Mouse (Mus musculus) heart, embryonic 15.5 days (tissue): ENCODE measurements around the gene Mindy3. TPM values are rescaled to one million over a fixed set of nuclear protein-coding genes. Genes with fewer than 3 reads are reported as not detected.

Experiments
- ATAC-seq: fragments of 200-750 bp; cut with Nextera tagmentation; replicated peaks from 2 replicates; pipeline ENCODE4 v1.8.0; 2017; ENCODE audit warnings: low read depth, moderate TSS enrichment; ENCODE audit not compliant: insufficient number of reproducible peaks, insufficient read depth, low FRiP score
- H3K27ac ChIP-seq: fragments of 300-500 bp; sonication (generic); 2 replicates; pipeline ENCODE4 v1.5.1; 2015; ENCODE audit warnings: mild to moderate bottlenecking, inconsistent platforms
- H3K27me3 ChIP-seq: fragments of 300-500 bp; sonication (generic); 2 replicates; pipeline ENCODE4 v1.6.1; 2015; ENCODE audit warnings: inconsistent platforms
- H3K36me3 ChIP-seq: fragments of 300-500 bp; sonication (generic); 2 replicates; pipeline ENCODE4 v1.6.1; 2015; ENCODE audit warnings: mild to moderate bottlenecking, inconsistent platforms
- H3K4me1 ChIP-seq: fragments of 300-500 bp; sonication (generic); replicated peaks from 2 replicates; pipeline ENCODE4 v1.6.1; 2015; ENCODE audit warnings: inconsistent platforms
- H3K4me2 ChIP-seq: fragments of 300-500 bp; sonication (generic); 2 replicates; pipeline ENCODE4 v1.6.1; 2015; ENCODE audit warnings: inconsistent platforms, mild to moderate bottlenecking, moderate library complexity
- H3K4me3 ChIP-seq: fragments of 300-500 bp; sonication (generic); 2 replicates; pipeline ENCODE4 v1.5.1; 2015; ENCODE audit warnings: mild to moderate bottlenecking, inconsistent platforms
- H3K9ac ChIP-seq: fragments of 300-500 bp; sonication (generic); 2 replicates; pipeline ENCODE4 v1.6.1; 2015; ENCODE audit warnings: mild to moderate bottlenecking, inconsistent platforms
- H3K9me3 ChIP-seq: fragments of 300-500 bp; sonication (generic); replicated peaks from 2 replicates; pipeline ENCODE4 v1.6.1; 2016; ENCODE audit warnings: inconsistent platforms
- WGBS: fragments of 180-500 bp; shearing (Covaris S2); methylation state at CpG from one replicate; pipeline ENCODE4 v1.1.7; 2015; ENCODE audit warnings: mixed read lengths; 5-methylcytosine and 5-hydroxymethylcytosine counted together
- polyA plus RNA-seq: library from polyadenylated mRNA; unstranded; fragments of >200 nt; fragmentation: Nextera tagmentation; extraction: Ambion mirVana; gene quantifications from 2 replicates; pipeline ENCODE4 v1.2.1, GENCODE M21; 2015

The Mindy3 gene
- polyA plus RNA-seq, 1 experiment from 2014 or later: 23.8 TPM

- H3K9ac ChIP-seq: no peak overlapping the region
- peak overlapping the region; percentile 21; the same call in 1 of the 2 replicates for H3K27ac ChIP-seq
- H3K4me2 ChIP-seq: peak overlapping the region; percentile 58
- H3K4me1 ChIP-seq: peaks cover 20% of the 10 kb centered on the region
- H3K9me3 ChIP-seq: no peaks in the 10 kb centered on the region
- H3K36me3 ChIP-seq: no peaks in the 10 kb centered on the region
- WGBS: 16% methylated on average over 10 of the region's 10 CpGs
- no peak for ATAC-seq
- no peaks in the 10 kb centered on the region for H3K27me3 ChIP-seq
- peak overlapping the region; percentile 38 for H3K4me3 ChIP-seq
Measured at GRCm38 (mm10) chr2:12327216-12327615, 92.1 kb downstream of the Mindy3 start.

- Histone ChIP-seq H3K9me3 (no peaks in the 10 kb centered on the region), H3K9ac (no peak overlapping the region), H3K27ac (peak overlapping the region; percentile 64), H3K36me3 (no peaks in the 10 kb centered on the region), H3K4me1 (peaks cover 20% of the 10 kb centered on the region), H3K4me3 (no peak overlapping the region), H3K27me3 (no peaks in the 10 kb centered on the region), H3K4me2 (no peak overlapping the region)
- 76% methylated on average over 2 of the region's 2 CpGs for WGBS
- ATAC-seq: no peak
Measured at GRCm38 (mm10) chr2:12325868-12326267, 93.4 kb downstream of the Mindy3 start.

- 30% methylated on average over 6 of the region's 6 CpGs for WGBS
- ATAC-seq: peak; percentile 84
Measured at GRCm38 (mm10) chr2:12325417-12325816, 93.9 kb downstream of the Mindy3 start.

GRCm38 (mm10) chr2:12320914-12321313 lies 98.4 kb downstream of the Mindy3 start:
- Histone ChIP-seq H3K4me1 (no peaks in the 10 kb centered on the region; the same call in none of the 2 replicates), H3K9ac (no peak overlapping the region), H3K4me2 (no peak overlapping the region), H3K36me3 (no peaks in the 10 kb centered on the region), H3K4me3 (no peak overlapping the region), H3K27ac (no peak overlapping the region), H3K9me3 (no peaks in the 10 kb centered on the region), H3K27me3 (no peaks in the 10 kb centered on the region)
- 62% methylated on average over 4 of the region's 4 CpGs for WGBS
- ATAC-seq: no peak

More at GRCm38 (mm10) chr2:12325417-12325816, 93.9 kb downstream of the Mindy3 start:
- Histone ChIP-seq H3K36me3 (no peaks in the 10 kb centered on the region), H3K4me1 (peaks cover 20% of the 10 kb centered on the region), H3K4me3 (no peak overlapping the region), H3K27me3 (no peaks in the 10 kb centered on the region), H3K9me3 (no peaks in the 10 kb centered on the region), H3K27ac (peak overlapping the region; percentile 64), H3K4me2 (no peak overlapping the region), H3K9ac (no peak overlapping the region)

GRCm38 (mm10) chr2:12318715-12319114 lies 100.6 kb downstream of the Mindy3 start:
- no peaks in the 10 kb centered on the region for H3K9me3 ChIP-seq
- no peaks in the 10 kb centered on the region for H3K4me1 ChIP-seq
- ATAC-seq: no peak
- H3K36me3 ChIP-seq: no peaks in the 10 kb centered on the region
- H3K9ac ChIP-seq: no peak overlapping the region
- H3K27me3 ChIP-seq: no peaks in the 10 kb centered on the region
- no peak overlapping the region for H3K27ac ChIP-seq
- H3K4me3 ChIP-seq: no peak overlapping the region
- WGBS: 83% methylated on average over 3 of the region's 3 CpGs
- no peak overlapping the region for H3K4me2 ChIP-seq

- Histone ChIP-seq H3K27ac (0 out of 2 replicates have a peak overlapping the region, but pooled peaks have one; percentile 12), H3K27me3 (no peaks in the 10 kb centered on the region), H3K4me3 (no peak overlapping the region), H3K9ac (no peak overlapping the region), H3K36me3 (no peaks in the 10 kb centered on the region), H3K4me1 (no peaks in the 10 kb centered on the region), H3K9me3 (no peaks in the 10 kb centered on the region), H3K4me2 (no peak overlapping the region)
- no peak for ATAC-seq
- 82% methylated on average over 4 of the region's 4 CpGs for WGBS
Measured at GRCm38 (mm10) chr2:12318036-12318435, 101.2 kb downstream of the Mindy3 start.

- 70% methylated on average over 5 of the region's 5 CpGs for WGBS
- Histone ChIP-seq H3K9ac (no peak overlapping the region), H3K9me3 (no peaks in the 10 kb centered on the region), H3K4me1 (no peaks in the 10 kb centered on the region), H3K27me3 (no peaks in the 10 kb centered on the region), H3K4me2 (no peak overlapping the region), H3K36me3 (no peaks in the 10 kb centered on the region), H3K27ac (no peak overlapping the region), H3K4me3 (no peak overlapping the region)
- ATAC-seq: no peak; the same call in 1 of the 2 replicates
Measured at GRCm38 (mm10) chr2:12317343-12317742, 101.9 kb downstream of the Mindy3 start.

GRCm38 (mm10) chr2:12316361-12316760 lies 102.9 kb downstream of the Mindy3 start:
- 0 out of 2 replicates have a peak, but pooled peaks have one; percentile 47 for ATAC-seq
- H3K27me3 ChIP-seq: no peaks in the 10 kb centered on the region
- no peak overlapping the region for H3K27ac ChIP-seq
- no peaks in the 10 kb centered on the region for H3K4me1 ChIP-seq
- 33% methylated on average over 7 of the region's 7 CpGs for WGBS
- peak overlapping the region; percentile 2; the same call in 1 of the 2 replicates for H3K4me2 ChIP-seq
- no peaks in the 10 kb centered on the region for H3K36me3 ChIP-seq
- no peak overlapping the region for H3K4me3 ChIP-seq
- H3K9ac ChIP-seq: no peak overlapping the region
- H3K9me3 ChIP-seq: no peaks in the 10 kb centered on the region

GRCm38 (mm10) chr2:12314028-12314427 lies 105.2 kb downstream of the Mindy3 start:
- Histone ChIP-seq H3K27me3 (no peaks in the 10 kb centered on the region), H3K9me3 (no peaks in the 10 kb centered on the region), H3K36me3 (no peaks in the 10 kb centered on the region), H3K4me3 (no peak overlapping the region), H3K4me2 (no peak overlapping the region), H3K4me1 (no peaks in the 10 kb centered on the region), H3K27ac (no peak overlapping the region), H3K9ac (no peak overlapping the region)
- WGBS: 70% methylated on average over 6 of the region's 6 CpGs
- ATAC-seq: no peak

- Histone ChIP-seq H3K4me2 (no peak overlapping the region), H3K4me3 (no peak overlapping the region), H3K27ac (no peak overlapping the region), H3K36me3 (no peaks in the 10 kb centered on the region), H3K27me3 (no peaks in the 10 kb centered on the region), H3K9ac (no peak overlapping the region), H3K9me3 (no peaks in the 10 kb centered on the region), H3K4me1 (no peaks in the 10 kb centered on the region)
- no peak for ATAC-seq
Measured at GRCm38 (mm10) chr2:12308466-12308865, 110.8 kb downstream of the Mindy3 start.

- H3K27me3 ChIP-seq: no peaks in the 10 kb centered on the region
- no peak for ATAC-seq
- no peak overlapping the region for H3K4me3 ChIP-seq
- no peaks in the 10 kb centered on the region for H3K9me3 ChIP-seq
- no peak overlapping the region for H3K27ac ChIP-seq
- H3K4me1 ChIP-seq: no peaks in the 10 kb centered on the region
- no peak overlapping the region for H3K4me2 ChIP-seq
- H3K36me3 ChIP-seq: no peaks in the 10 kb centered on the region
- no peak overlapping the region for H3K9ac ChIP-seq
Measured at GRCm38 (mm10) chr2:12307311-12307710, 112.0 kb downstream of the Mindy3 start.

- no peak overlapping the region for H3K4me3 ChIP-seq
- no peaks in the 10 kb centered on the region for H3K9me3 ChIP-seq
- no peaks in the 10 kb centered on the region for H3K36me3 ChIP-seq
- peaks cover 10% of the 10 kb centered on the region; the same call in 1 of the 2 replicates for H3K27me3 ChIP-seq
- H3K9ac ChIP-seq: no peak overlapping the region
- H3K27ac ChIP-seq: no peak overlapping the region
- H3K4me1 ChIP-seq: peaks cover 3% of the 10 kb centered on the region; the same call in 1 of the 2 replicates
- ATAC-seq: no peak
- WGBS: 61% methylated on average over 9 of the region's 9 CpGs
- H3K4me2 ChIP-seq: no peak overlapping the region
Measured at GRCm38 (mm10) chr2:12305064-12305650, 114.1 kb downstream of the Mindy3 start.
